Mouse (Mus musculus) urinary bladder, postnatal 4 days (tissue): ENCODE measurements around the gene Ptprn.

ENCODE experiments used
- DNase-seq, 2 experiments: peaks; one replicate each; pipeline ENCODE4 v3.0.0; 2021 to 2022; ENCODE audit warnings: low spot score in 2 of 2

Gene Ptprn

GRCm38 (mm10) chr1:75223532-75223931 is 40.8 kb downstream of the Ptprn start:
- DNase-seq = no peak

- no peak for DNase-seq
Measured at GRCm38 (mm10) chr1:75222926-75223325, 41.4 kb downstream of the Ptprn start.

GRCm38 (mm10) chr1:75221538-75221937 is 42.8 kb downstream of the Ptprn start:
- DNase-seq = no peak

GRCm38 (mm10) chr1:75219531-75219930 is 44.8 kb downstream of the Ptprn start, which contains the start of gene Tuba4a:
Gene Tuba4a (minus strand): TSS chr1:75219865.
- no peak for DNase-seq

- DNase-seq = peak; percentile 75 to 83
Measured at GRCm38 (mm10) chr1:75219078-75219477, 45.2 kb downstream of the Ptprn start.

GRCm38 (mm10) chr1:75218227-75219001 is 45.9 kb downstream of the Ptprn start:
- DNase-seq = no peak

GRCm38 (mm10) chr1:75217893-75218226 is 46.4 kb downstream of the Ptprn start:
- DNase-seq = no peak

- DNase-seq = no peak
Measured at GRCm38 (mm10) chr1:75216797-75217585, 47.3 kb downstream of the Ptprn start.

- DNase-seq = no peak
Measured at GRCm38 (mm10) chr1:75215785-75216184, 48.5 kb downstream of the Ptprn start.

GRCm38 (mm10) chr1:75214886-75215285 is 49.4 kb downstream of the Ptprn start:
- no peak for DNase-seq

- no peak for DNase-seq
Measured at GRCm38 (mm10) chr1:75214442-75214841, 49.9 kb downstream of the Ptprn start.

- no peak for DNase-seq
Measured at GRCm38 (mm10) chr1:75213096-75213495, 51.2 kb downstream of the Ptprn start.

GRCm38 (mm10) chr1:75212542-75212941 is 51.8 kb downstream of the Ptprn start:
- DNase-seq = no peak

GRCm38 (mm10) chr1:75211141-75211708 is 53.1 kb downstream of the Ptprn start:
- no peak for DNase-seq

GRCm38 (mm10) chr1:75210136-75211087 is 53.9 kb downstream of the Ptprn start, which contains the start of the genes Glb1l and Stk16:
Gene Glb1l (minus strand): TSS chr1:75210813.
Gene Stk16 (plus strand): TSS chr1:75210838.
- peak; percentile 93 to 98 for DNase-seq

GRCm38 (mm10) chr1:75208967-75209678 is 55.2 kb downstream of the Ptprn start:
- DNase-seq = no peak

GRCm38 (mm10) chr1:75201236-75201635 is 63.1 kb downstream of the Ptprn start:
- no peak for DNase-seq
